Comparison of ENCODE assay signal across 8 mouse cellular contexts in genomic region chr5:119370931-119371330, GRCm38 (mm10).
DNase-seq lines count a peak whose midpoint lies in the region; ATAC-seq lines count a peak whose summit lies in the region.
"Had no signal": no experiment of that assay in that cellular context is flagged by ENCODE, and none has a peak within 500 bp of the region (broad histone marks: within the 10 kb centered on the region; RNA-seq: fewer than 3 reads in every experiment).

No protein-coding gene starts in this region.

- peak overlapping the region; percentile 37 for H3K4me2 ChIP-seq in lung, embryonic 15.5 days
- peak overlapping the region; percentile 51 for H3K4me2 ChIP-seq in forebrain, embryonic 13.5 days

- 0 out of 2 replicates have a peak overlapping the region, but pooled peaks have one; percentile 2 for H3K4me3 ChIP-seq in lung, embryonic 15.5 days
- H3K4me3 ChIP-seq in forebrain, embryonic 13.5 days = peak overlapping the region; percentile 9; the same call in 1 of the 2 replicates
- H3K4me3 ChIP-seq in limb, embryonic 10.5 days = no peak overlapping the region

- H3K9ac ChIP-seq in lung, embryonic 15.5 days = no peak overlapping the region
- H3K9ac ChIP-seq in forebrain, embryonic 13.5 days = no peak overlapping the region

- H3K27me3 ChIP-seq in lung, embryonic 15.5 days = no peaks in the 10 kb centered on the region
- H3K27me3 ChIP-seq in forebrain, embryonic 13.5 days = peaks cover 18% of the 10 kb centered on the region
- H3K27me3 ChIP-seq in limb, embryonic 10.5 days (ENCODE audit: low read depth, poor library complexity, severe bottlenecking) = peaks cover 41% of the 10 kb centered on the region

- no peak for DNase-seq in lung, postnatal 14 days
- no peak for DNase-seq in limb, embryonic 10.5 days (ENCODE audit: low spot score)
- DNase-seq in retina, postnatal 1 day = peak; percentile 49
- DNase-seq in T-cell, adult 2 months (ENCODE audit: low spot score) = no peak
- DNase-seq: gastrocnemius, postnatal 36 days had no signal

- ATAC-seq in lung, embryonic 15.5 days (ENCODE audit: borderline replicate concordance, extremely low read depth, low FRiP score, low TSS enrichment) = no peak
- no peak for ATAC-seq in forebrain, embryonic 13.5 days
- ATAC-seq in monocyte, adult 5-6 weeks (replicated peaks; ENCODE audit: insufficient number of reproducible peaks, low FRiP score, low TSS enrichment, poor library complexity, severe bottlenecking) = no peak

- 12% methylated on average over 16 of the region's 16 CpGs for WGBS in lung, embryonic 15.5 days
- WGBS in forebrain, embryonic 13.5 days = 4% methylated on average over 16 of the region's 16 CpGs
- WGBS in limb, embryonic 10.5 days = 57% methylated on average over 16 of the region's 16 CpGs

- H3K9me3 ChIP-seq in lung, embryonic 15.5 days = no peaks in the 10 kb centered on the region
- H3K9me3 ChIP-seq in forebrain, embryonic 13.5 days (replicated peaks) = no peaks in the 10 kb centered on the region
- H3K9me3 ChIP-seq in limb, embryonic 10.5 days (replicated peaks) = no peaks in the 10 kb centered on the region

- H3K27ac ChIP-seq in lung, embryonic 15.5 days = no peak overlapping the region
- H3K27ac ChIP-seq in forebrain, embryonic 13.5 days = no peak overlapping the region
- H3K27ac ChIP-seq in limb, embryonic 10.5 days = peak overlapping the region; percentile 14; the same call in 1 of the 2 replicates

- peaks cover 11% of the 10 kb centered on the region for H3K4me1 ChIP-seq in lung, embryonic 15.5 days
- H3K4me1 ChIP-seq in forebrain, embryonic 13.5 days = peaks cover 8% of the 10 kb centered on the region; the same call in 1 of the 2 replicates
- peaks cover 12% of the 10 kb centered on the region for H3K4me1 ChIP-seq in limb, embryonic 10.5 days

- H3K36me3 ChIP-seq in lung, embryonic 15.5 days = no peaks in the 10 kb centered on the region
- H3K36me3 ChIP-seq in forebrain, embryonic 13.5 days (ENCODE audit: poor library complexity, severe bottlenecking) = no peaks in the 10 kb centered on the region
- no peaks in the 10 kb centered on the region for H3K36me3 ChIP-seq in limb, embryonic 10.5 days
